Mouse (Mus musculus) brain, embryonic 14.5 days (tissue): Measurements from ENCODE around the gene Spem1. TPM values are rescaled to one million over a fixed set of nuclear protein-coding genes. Genes with fewer than 3 reads are reported as not detected.
A peak's percentile ranks its signal among the peaks of the same experiment; 100 is the strongest.

Source experiments
- DNase-seq: peaks from one replicate; pipeline ENCODE4 v3.0.0-alpha.2; 2011; ENCODE audit warnings: low read depth
- CTCF ChIP-seq: fragments of 200-500 bp; IDR thresholded peaks from 2 replicates; pipeline ENCODE4 v1.5.1; 2012; ENCODE audit warnings: inconsistent platforms, mild to moderate bottlenecking, moderate library complexity, borderline replicate concordance; ENCODE audit not compliant: insufficient read depth, insufficient read length; ENCODE audit errors: extremely low read depth
- POLR2A ChIP-seq: fragments of 200-500 bp; IDR thresholded peaks from 2 replicates; pipeline ENCODE4 v1.6.1; 2012; ENCODE audit warnings: mild to moderate bottlenecking, inconsistent platforms, borderline replicate concordance; ENCODE audit not compliant: poor library complexity, insufficient read depth, insufficient read length, severe bottlenecking; ENCODE audit errors: extremely low read depth
- polyA plus RNA-seq: library from polyadenylated mRNA; depleted of rRNA; stranded (reverse); fragments of >200 nt; gene quantifications from 2 replicates; pipeline ENCODE4 v1.2.3, GENCODE M21; 2012

The Spem1 gene
- polyA plus RNA-seq, 1 experiment: 1.3 TPM

GRCm38 (mm10) chr11:69849128-69849527 lies 27.1 kb upstream of the Spem1 start:
- DNase-seq: no peak
- TF ChIP-seq CTCF (no peak), POLR2A (no peak)

- TF ChIP-seq POLR2A: no peak
- no peak for TF ChIP-seq CTCF
- no peak for DNase-seq
These were observed 26.0 kb upstream of the Spem1 start for GRCm38 (mm10) chr11:69848021-69848420.

GRCm38 (mm10) chr11:69846738-69847688 lies 25.0 kb upstream of the Spem1 start:
- no peak for DNase-seq
- no peak for TF ChIP-seq POLR2A
- no peak for TF ChIP-seq CTCF

GRCm38 (mm10) chr11:69846198-69846680 lies 24.3 kb upstream of the Spem1 start, which contains the start of gene Plscr3:
TSS of gene Plscr3 (plus strand) at chr11:69846376.
- no peak for TF ChIP-seq CTCF
- peak; percentile 59; the same call in 1 of the 2 replicates for TF ChIP-seq POLR2A
- DNase-seq: peak; percentile 97

GRCm38 (mm10) chr11:69838714-69839104 lies 16.7 kb upstream of the Spem1 start:
- TF ChIP-seq POLR2A: no peak
- no peak for TF ChIP-seq CTCF
- DNase-seq: no peak

GRCm38 (mm10) chr11:69837952-69838713 lies 16.2 kb upstream of the Spem1 start, which contains the start of gene Tmem256:
TSS of gene Tmem256 (plus strand) at chr11:69838514.
- TF ChIP-seq POLR2A (peak; percentile 49; the same call in 1 of the 2 replicates), CTCF (no peak)
- DNase-seq: peak; percentile 99

- DNase-seq: no peak
- TF ChIP-seq POLR2A (peak; percentile 82), CTCF (peak; percentile 3; the same call in 1 of the 2 replicates)
These were observed 15.6 kb upstream of the Spem1 start, which contains the start of gene Nlgn2 for GRCm38 (mm10) chr11:69837604-69837951. TSS of gene Nlgn2 (minus strand) at chr11:69837784.

- DNase-seq: peak; percentile 69
- TF ChIP-seq CTCF (no peak), POLR2A (0 out of 2 replicates have a peak, but pooled peaks have one; percentile 14)
These were observed 15.0 kb upstream of the Spem1 start for GRCm38 (mm10) chr11:69836703-69837576.

GRCm38 (mm10) chr11:69835966-69836335 lies 14.0 kb upstream of the Spem1 start:
- TF ChIP-seq POLR2A (no peak), CTCF (no peak)
- DNase-seq: peak; percentile 31

GRCm38 (mm10) chr11:69835326-69835965 lies 13.5 kb upstream of the Spem1 start:
- peak; percentile 63 for DNase-seq

GRCm38 (mm10) chr11:69834001-69834549 lies 12.1 kb upstream of the Spem1 start:
- peak; percentile 51 for DNase-seq

More at GRCm38 (mm10) chr11:69835326-69835965, 13.5 kb upstream of the Spem1 start:
- TF ChIP-seq POLR2A (no peak), CTCF (no peak)

GRCm38 (mm10) chr11:69833554-69833953 lies 11.6 kb upstream of the Spem1 start:
- TF ChIP-seq CTCF: no peak
- no peak for TF ChIP-seq POLR2A
- DNase-seq: peak; percentile 14

More at GRCm38 (mm10) chr11:69834001-69834549, 12.1 kb upstream of the Spem1 start:
- TF ChIP-seq CTCF (no peak), POLR2A (no peak)

- TF ChIP-seq CTCF (no peak), POLR2A (no peak)
- DNase-seq: no peak
These were observed 6.9 kb upstream of the Spem1 start for GRCm38 (mm10) chr11:69828832-69829231.
